Mouse (Mus musculus) common myeloid progenitor, adult 5-6 weeks (primary cell): Measurements from ENCODE around the gene Cnmd. TPM values are rescaled to one million over a fixed set of nuclear protein-coding genes. Genes with fewer than 3 reads are reported as not detected.

ENCODE experiments used
- ATAC-seq: replicated peaks from 2 replicates; pipeline ENCODE4 v1.8.0; 2016; ENCODE audit warnings: low read depth, mild to moderate bottlenecking, moderate TSS enrichment, inconsistent platforms; ENCODE audit not compliant: poor library complexity, severe bottlenecking
- total RNA-seq: library from RNA; stranded (forward); fragments of 200-1000, 187-1606 nt; gene quantifications from 2 replicates; pipeline ENCODE4 v1.2.3, GENCODE M21; 2017

The Cnmd gene
- total RNA-seq, result not detected in 2 replicates

DNA sequence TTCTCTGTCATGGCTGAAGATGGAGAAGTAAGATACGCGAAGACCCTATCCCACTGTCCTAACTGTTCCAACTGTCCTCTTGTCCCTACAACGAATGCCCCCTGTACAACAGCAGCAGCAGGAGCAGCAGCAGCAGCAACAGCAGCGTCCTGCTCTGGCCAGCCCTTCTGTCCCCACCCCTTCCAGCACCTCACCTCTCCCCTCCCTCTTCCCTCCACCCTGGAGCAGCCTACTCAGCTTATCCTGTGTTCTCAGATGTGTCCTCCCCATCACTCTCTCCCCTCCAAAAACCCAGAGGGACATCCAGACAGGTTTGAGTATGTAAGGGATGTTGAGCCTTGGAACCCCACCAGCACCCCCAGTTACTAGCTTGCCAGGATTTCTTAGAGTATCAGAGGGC lies at the start of gene Cnmd:
Gene Cnmd (minus strand): TSS at position 170 of the 400 bp plus-strand sequence.
- ATAC-seq, result no peak

DNA sequence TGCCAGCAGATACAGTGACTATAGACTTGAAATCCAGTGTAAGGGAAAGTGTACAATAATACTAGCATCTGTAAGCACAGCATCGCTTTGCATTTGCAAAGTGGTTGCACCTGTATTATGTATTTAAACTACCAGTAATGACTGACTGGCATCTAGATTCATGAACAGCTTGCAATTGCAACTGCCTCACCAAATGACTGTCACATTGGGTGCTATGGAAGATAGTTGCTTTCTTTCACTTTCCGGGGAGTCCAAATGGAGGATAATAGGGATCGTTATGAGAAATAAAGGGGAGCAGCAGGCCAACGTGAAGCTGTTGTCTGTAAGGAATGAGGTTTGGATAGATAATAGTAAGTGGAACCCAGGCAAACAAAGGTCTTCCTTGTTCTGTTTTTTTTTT lies 49.3 kb upstream of the Cnmd start:
- no peak for ATAC-seq

DNA sequence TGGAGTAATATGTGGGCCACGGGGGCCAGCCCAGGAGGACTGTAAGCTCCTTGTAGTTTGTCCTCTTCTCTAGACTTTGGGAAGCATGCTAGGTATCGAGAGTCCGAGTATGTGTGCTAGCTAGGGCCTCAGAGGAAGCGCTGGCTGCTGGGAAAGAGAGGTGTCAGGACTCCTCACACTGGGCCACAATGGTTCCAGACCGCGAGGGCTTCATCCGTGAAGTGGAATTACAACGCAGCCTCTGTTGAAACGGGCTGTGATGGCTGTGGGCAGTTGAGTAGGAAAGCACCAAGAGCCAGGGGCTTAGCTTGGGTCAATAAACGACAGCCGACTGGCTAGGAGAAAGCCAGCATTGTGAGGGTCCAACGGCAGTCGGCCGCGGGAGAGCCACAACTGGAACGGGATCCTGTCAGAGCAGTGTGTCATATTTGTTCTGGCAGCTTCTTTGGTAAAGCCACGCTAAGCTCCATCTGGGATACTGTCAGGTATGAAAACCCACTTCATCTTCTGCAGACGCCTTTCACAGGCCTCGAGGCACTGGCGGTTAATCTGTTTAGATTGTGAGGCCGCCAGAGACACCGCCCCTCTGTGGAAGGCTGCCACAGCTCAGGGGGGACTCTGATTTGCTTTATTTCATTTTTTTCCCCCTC lies 41.7 kb upstream of the Cnmd start:
- ATAC-seq, result no peak

DNA sequence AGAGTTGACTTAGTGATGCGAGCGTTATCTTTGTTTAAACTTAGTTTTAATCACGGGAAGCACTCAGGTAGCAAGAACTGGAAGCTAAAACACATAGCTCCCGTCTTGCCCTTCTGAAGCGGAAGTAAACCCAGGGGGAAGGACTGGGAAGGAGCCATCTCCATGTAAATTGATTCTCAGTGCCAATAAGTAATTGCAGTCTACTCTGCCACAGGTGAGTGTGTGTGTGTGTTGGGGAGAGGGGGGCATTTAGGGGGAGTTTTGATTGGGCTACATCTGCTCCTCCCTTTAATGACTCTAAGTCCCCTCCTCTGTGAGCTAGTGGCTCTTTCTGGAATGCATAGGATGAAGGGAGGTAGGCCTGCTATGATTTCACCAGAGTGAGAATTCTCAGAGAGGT lies 39.6 kb upstream of the Cnmd start:
- no peak for ATAC-seq

DNA sequence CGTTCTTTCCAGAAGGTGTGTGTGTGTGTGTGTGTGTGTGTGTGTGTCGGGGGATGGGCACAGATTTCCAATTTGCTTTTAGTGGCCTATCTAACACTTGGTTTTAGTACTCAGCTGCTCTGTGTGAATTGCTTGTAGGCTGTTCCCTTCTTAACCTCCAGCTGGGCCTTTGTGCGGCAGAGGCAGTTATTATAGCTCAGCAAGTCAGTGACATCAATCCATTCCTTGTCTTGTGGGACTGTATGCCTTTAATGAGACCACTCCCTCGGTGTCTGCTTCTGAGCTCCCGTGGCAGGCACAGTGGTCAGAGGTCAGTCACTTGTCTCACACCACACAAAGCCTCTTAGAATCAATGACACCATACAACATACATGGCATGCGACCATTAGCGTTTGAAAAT lies 39.1 kb upstream of the Cnmd start:
- no peak for ATAC-seq

DNA sequence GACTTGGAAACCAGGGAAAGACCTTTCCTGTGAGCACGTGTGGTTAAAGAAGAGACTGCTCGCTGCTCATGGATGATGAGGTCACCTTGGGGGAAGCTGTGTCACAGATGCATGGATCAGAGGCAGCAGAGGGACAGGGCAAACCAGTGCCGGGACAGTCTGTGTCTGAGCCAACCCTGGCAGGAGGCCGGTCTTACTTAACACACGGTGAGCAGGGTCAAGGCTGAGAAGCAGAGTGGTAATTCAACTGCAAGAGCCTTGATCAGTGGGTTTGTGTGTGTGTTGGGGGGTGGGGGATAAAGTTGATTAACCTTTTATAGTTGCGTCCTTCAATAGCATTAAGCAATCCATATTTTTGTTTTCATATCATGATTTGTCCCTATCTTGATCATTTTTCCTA lies 37.4 kb upstream of the Cnmd start:
- ATAC-seq, result no peak

DNA sequence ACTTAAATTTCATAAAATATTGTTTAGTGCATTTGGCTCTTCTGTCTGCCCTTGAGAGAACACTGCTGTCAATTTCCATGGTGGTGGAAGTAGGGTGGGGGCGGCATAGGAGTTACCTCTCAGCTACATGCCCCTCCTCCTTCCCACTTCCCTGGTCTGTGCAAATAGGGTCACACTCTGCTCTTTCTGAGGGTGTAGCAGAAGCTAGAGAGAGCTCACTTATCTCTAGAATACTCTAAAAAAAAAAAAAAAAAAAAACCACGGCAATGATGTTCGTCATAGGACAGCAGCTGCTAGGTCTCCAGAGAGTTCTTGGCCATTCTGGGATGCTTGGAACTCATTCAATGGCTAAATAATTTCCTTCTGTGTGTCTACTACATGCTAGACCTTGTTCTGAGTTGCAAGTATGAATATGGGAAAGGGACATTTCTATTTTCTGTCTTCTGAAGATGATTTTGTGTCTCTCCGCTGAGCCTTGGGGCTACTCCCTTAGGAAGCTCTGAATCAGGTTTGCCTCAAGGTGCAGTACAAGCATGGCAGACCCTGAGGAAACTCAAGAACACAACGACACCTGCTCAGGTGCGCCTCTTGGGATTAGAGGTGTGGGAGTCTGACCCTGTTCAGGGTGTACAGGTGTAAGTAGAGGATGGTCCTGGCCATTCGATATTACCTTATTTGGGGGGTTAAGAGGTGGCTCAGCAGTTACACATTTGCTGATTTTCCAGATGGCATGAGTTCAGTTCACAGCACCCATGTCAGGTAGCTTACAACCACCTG lies 28.3 kb upstream of the Cnmd start:
- no peak for ATAC-seq

DNA sequence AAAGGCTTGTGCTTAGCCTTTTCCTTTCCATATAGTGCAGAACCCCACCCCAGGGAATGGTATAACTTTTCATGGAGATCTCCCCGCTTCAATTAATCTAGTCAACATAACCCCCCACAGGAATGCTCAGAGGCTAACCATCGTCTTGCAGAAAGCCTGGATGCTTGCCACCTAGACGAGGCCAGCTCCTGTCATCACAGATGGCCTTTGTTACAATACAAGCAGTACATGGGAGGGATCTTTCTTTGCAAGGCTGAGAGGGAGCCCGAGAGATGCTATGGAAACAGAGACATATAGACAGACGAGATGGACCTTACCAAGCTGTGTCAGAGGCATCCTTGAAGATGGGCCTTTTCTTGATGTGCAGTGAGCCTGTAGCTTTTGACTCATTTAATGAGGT lies 18.7 kb upstream of the Cnmd start:
- no peak for ATAC-seq

DNA sequence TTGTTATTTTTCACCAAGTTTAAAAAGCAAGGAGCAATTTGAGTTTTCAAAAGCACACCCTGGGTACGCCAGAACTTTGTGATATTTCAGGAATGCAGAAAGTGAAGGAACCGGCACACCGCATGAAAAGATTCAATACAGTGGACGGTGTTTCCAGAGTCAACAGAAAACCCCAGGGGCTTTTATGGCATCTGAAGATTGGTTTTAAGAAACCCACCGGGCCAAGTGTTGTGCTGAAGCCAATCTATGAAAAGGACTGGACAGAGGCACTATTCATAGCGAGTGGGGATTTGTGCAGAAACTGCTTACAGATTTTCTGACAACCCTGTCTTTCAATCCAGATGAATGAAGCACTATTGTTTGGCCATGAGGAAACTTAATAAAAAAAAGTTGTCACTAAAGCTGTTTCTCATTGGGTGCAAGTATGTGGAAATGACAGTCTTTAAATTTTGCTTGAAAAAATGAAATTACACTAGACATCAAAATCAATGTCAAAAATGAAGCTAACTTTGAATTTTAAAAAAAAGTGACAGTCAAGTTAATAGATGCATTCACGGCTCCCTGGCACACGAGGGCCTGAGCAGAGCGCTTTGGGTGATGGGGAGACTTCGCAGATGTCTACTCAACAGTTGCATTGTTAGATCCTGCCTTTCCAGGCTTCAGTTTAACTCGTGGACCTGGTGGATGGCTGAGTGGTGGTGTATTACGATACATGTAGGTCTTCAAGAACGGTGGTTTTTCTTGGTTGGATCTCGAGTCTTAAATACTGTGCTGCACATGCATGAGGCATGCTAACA lies 16.1 kb upstream of the Cnmd start:
- no peak for ATAC-seq

DNA sequence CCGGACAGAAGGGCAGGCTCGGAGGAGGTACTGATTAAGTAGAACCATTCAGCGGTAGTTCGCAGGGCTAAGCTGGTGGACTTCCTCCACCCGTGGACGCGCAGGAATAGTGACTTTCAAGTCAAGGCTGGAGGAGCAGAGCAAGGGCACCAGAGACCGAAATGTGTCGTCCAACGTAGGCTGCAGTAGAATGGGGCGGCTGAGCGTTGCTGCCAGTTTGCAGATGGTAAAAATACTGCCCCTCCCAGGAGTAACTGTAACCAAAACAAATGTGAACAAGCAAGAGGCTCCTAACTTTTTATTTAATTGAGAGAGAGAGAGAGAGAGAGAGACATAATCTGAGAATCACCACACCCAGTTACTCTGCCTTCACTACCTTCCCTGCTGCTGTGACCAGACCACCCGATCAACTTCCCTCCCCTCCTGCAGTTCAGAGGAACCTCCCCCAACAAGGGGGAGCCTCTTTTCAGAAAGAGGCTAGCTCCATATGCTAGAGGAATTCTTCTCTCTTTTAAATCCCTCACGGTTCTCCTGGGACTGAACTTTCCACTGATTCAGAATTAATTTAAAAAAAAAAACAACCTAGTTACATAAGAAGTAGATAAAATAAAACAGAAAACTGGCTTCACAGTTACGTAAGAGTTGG lies 15.3 kb upstream of the Cnmd start:
- no peak for ATAC-seq

DNA sequence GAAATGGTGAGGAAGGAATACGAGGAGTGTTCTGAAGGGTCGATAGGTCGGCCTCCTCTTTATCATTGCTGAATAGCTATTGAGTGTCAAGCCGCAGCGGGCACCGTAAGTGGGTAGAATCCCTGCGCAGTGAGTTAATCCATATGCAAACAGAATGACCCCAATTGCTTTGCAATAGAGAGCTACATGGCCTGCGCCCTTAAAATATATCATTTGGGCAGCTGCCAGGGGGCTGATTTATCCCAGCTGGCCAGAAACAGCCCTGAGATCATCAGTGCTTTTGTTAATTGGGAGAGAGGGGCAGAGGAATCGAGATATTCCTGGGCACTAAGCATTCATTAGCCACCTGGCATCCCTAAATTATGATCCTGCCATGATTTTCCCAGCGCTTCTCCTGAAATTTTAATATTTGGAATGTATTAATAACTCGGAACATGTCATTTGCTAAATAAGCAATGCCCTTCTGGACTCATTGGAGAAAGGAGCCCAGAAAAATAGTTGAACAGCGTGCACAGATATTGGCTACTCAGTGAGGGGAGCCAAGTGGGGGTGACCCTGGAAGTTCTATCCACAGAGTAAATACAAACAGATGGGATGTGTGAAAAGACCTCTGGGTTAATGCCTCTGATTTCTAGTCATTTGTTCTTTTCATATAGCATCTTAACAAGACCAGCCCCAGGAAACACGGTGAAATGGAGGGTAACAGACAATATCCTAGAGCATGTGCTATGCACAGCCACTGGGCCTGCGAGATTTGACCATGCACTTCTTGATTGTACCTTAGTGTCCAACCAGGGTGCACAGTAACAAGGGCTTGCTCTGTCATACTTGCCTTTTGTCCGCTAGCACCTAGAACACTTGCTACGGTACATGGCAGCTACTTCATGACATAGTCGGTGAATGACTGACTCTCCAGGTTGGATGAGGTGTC lies 11.4 kb upstream of the Cnmd start:
- no peak for ATAC-seq

DNA sequence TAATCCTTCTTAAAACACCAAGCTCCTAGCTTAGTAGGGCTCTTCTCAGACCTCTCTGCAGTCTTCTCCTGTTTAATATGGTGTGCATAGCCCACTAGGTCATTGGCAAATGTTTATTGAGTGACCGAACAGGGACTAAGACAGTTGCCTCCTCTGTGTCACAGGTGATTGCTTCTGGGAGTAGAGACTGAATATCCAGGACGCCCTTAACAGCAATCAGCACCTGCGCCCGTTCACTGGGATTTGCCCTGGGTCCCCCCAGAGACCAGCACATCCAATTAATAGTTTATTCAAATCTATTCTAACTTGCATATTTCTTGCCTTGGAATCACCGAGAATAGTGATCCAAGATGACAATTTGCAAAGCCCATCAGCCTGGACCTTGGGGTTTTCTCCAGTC lies 10.6 kb upstream of the Cnmd start:
- ATAC-seq, result no peak

DNA sequence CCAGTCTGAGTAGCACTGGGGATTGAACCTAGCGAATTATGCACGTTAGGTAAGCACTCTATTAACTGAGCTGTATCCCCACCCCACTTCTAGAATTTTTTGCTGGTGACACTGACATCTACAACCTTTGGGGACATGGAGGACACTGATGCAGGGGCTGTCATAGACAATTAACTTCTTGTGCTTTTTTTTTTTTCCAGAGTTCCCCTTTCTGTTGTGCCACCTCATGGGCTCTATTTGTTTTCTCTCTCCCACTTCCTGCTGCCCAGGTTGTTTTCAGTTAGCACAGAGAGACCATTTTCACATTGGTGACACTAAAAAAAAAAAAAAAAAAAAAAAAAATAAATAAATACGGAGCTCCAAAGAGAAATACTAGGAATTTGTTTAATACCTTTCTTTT lies 9.0 kb upstream of the Cnmd start:
- ATAC-seq, result 0 out of 2 replicates have a peak, but pooled peaks have one; percentile 45

DNA sequence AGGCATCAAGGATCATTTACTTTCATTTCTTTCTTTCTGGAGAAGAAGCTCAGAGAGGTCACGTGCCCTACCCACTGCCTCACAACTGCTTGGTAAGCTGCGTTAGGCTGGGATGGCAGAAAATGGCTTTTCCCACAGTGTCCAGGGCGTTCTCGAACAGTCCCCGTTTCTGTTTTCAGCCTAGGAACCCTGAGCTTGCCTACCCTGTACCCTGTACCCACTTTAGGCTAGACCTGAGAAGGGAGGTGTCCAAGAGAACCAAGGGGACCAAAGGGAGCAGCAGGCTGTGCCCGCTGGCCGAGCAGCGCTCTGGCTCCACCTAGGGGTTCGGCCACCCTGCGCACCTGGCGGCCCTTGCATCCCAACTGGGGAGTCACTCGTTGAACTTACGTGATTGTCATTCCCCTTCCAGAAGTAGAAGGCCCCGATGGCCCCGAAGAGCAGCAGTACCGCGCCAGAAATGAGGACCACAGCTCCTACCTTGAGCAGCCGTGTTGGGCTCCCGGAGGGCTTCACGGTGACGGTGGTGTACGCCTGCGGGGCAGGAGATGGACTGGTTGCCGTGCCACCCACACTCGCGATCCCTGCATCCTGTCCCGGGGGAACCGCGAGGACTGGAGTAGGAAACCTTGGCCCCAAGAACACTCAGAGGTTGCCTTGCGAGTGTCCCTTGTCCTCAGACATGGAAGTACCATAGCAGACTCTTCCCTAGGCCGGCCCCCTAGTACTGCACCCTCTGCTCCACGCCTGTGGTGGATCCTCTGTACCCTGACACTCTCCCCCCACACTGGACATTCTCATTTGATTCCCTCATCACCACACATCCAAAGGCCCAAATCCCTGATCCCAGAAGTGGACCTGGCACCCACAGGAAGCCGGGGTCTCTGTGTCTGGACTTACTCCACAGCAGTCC lies 709 bp downstream of the Cnmd start:
- peak; percentile 95 for ATAC-seq

DNA sequence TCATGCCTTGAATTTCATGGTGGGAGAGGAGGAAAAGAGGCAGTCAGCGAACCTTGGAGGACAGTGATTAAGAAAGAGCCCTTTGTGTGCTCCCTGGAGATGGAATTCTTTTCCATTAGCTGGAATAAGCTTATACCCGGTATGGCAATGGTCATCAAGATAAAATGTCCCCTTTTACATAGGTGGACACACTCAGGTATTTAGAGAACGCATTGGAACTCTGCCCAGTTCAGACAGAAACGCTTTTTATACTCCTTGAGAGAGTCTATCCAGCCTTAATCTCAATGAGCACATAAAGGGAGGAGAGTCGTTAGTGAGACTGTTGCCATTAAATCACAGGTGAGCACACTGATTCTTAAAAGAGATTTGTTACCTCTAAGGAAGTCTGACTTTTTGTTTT lies 1.5 kb downstream of the Cnmd start:
- no peak for ATAC-seq

DNA sequence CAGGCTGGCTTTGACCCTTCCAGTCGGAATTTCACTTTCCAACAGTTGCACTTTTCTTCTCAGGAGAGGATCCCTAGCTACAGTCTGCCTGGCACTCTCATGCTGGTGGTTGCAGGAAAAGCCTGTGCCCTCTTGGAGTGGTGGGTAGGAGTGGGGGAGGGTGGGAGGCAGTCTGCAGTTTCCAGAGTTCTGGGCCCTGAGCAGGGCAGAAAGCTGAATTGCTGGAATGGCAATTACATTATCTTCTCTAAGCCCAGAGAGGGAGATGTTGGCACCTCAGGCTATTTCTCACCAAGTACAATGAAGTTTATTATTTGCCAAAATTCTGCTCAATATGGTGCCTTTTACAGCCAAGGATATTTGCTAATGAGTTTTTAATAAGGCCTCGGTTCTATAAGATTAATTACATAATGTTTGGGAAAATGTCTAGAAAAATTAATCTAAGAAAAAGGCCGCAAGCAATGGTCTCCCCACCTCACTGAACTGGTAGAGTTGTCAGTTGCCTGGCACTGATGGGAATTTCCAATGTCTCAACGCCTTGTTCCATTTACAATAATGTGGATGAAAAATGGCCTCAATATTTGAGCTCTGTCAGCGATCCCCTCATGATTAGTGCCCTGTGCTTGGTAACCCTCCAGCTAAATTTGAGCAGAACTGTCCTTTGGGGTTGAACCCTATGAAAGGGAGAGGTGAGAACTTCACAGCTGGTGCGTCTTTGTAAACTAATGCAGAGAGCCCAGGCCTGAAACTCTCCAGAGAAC lies 3.0 kb downstream of the Cnmd start:
- no peak for ATAC-seq

DNA sequence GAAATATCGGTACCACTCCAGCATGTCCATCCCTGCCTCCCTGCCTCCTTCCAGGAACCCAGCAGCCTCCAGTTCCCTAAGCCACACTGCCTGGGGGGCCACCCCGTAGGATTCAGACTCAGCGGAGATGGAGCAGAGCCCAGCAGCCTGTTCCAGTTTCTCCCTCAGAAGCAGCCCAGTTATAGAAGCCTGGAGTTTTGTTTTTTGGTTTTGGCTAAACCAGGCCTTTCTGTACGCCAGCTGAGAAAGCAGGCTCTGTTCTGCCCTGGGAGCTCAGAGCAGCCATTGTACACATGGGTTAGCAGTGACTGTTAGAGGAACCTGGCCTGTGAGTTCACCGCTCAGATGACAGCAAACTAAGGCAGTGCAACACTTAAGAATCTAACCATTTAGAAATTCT lies 3.7 kb downstream of the Cnmd start:
- ATAC-seq, result no peak

DNA sequence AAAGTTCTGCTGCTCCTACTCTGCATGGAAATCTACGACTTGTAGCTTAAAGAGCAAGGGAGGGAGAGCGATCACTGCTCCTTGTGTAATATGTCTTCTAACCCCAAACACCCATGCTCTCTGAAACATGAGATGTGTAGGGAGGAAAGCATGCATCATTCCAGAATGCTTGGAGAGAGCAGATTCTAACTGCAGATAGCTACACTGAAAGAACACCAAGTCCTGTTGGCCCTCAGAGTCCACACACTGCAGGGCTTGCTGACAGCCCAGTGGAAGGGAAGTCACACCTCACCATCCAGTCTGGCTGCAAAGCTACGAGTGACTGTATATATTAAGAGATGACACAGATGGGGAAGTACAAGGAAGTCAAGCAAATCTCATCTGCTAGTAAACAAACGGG lies 9.3 kb downstream of the Cnmd start:
- 0 out of 2 replicates have a peak, but pooled peaks have one; percentile 42 for ATAC-seq
